Mouse (Mus musculus) gastrocnemius, postnatal 36 days (tissue): ENCODE data around the gene Rnf144b. TPM values are rescaled to one million over a fixed set of nuclear protein-coding genes. Genes with fewer than 3 reads are reported as not detected.

Source experiments
- DNase-seq, 2 experiments: peaks; one replicate each; pipeline ENCODE4 v3.0.0; 2022
- intact Hi-C: fragments of 180-260 bp; cut with DNase I; formaldehyde crosslinking; loops from one replicate; pipeline ENCODE4 v1.15.1; 2025
- long read RNA-seq, 2 experiments: library from polyadenylated mRNA; stranded (forward); transcript quantifications; one replicate each; pipeline ENCODE4 v2.0.0; 2021
- total RNA-seq, 2 experiments: library from RNA; stranded (reverse); gene quantifications; 2 replicates each; pipeline ENCODE4 v1.2.3; 2021

Gene Rnf144b
- 10 to 100 TPM; 19.8 to 20.3 TPM for total RNA-seq
- long read RNA-seq, experiment 1, partial matches to known transcripts: 0 of 5 reads
- long read RNA-seq, experiment 1, other reads (novel, unspliced or antisense): 5 of 5 reads
- long read RNA-seq, experiment 2, partial matches to known transcripts: 0 of 3 reads
- long read RNA-seq, experiment 2, other reads (novel, unspliced or antisense): 2 of 3 reads

DNA sequence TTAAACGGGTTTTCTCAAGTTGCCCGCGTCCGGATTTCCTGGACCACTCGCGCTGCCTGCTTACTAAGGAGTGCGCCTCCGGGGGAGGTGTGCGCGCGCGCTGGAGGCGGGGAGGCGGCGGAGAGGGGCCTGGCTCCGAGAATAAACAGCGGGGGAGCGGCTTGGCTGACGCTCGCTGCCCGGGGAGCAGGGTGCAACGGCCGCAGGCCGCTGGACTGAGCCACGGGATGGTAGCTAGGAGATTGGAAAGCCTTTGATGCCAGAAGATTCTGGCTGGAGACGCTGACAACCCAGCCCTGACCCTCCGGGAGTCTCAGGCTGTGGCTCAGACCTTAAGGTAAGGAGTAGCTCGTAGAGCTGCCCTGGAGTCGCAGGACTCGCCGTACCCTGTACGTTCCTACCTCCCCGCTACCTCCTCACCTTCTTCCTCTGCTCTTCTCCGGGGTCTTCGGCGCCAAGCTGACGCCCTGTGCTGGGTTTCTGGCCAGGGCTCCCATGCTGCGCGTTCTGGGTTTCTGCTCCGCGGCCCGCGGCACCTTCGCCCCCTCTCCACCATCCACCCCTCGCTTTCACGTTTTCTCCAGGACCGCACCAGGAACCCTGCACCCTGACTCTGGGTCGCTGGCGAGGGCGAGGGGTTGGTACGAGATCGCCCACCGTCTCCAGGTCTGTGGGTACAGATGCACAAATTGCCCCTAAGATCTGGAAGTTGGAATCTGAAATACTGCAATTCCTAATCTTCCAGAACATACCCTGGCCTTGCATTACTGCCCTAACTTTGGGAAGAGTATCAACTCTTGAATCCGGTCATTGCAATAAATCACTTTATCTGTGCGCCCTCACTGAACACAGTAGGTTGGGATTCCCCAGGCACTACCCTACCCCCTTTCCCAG lies at the start of gene Rnf144b:
Gene Rnf144b (plus strand): TSS at position 120 of the 894 bp plus-strand sequence.
- intact Hi-C loops: no loop called here
- peak in 1 of 2 experiments; percentile 43 for DNase-seq

DNA sequence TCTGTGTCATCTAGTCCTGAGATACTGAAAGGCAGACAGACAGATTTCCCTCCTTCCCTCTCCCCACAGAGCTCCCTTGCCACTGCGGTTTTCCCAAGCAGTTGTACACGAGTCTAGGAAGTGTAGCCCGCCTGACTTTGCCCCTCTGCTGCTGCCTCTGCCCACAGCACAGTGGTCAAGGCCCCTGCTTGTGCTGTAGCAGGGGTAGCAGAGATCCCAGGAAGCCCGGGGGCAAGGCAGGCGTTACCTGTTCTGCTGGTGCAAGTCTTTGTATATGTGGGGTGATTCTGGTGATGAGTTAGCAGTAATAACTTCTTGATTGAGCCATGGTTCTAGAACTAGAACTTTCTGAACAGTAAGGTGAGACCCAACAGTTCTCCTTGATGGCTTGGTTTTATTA lies 46.3 kb upstream of the Rnf144b start:
- intact Hi-C loops: loop anchor here (10.0 kb wide), 1 partner anchor 209 kb away; no protein-coding TSS in a partner anchor
- DNase-seq: no peak

DNA sequence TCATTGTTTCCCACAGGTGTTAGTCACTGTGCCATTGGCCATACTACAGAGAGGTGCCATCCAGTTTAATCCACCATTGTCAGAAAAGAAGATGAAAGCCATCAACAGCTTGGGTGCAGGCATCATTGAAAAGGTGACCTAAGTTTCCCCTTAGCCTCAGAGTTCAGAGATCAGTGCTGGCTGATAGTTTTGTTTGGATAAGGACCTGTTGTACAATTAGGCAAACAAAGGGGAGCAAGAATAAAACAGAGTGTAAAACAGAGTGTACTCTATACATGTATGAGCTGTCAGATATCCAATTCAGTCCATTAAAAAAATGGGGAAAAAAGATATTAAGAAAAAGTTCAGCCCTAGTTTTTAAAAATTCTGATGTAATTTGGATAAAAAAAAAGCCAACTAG lies 45.1 kb upstream of the Rnf144b start:
- intact Hi-C loops: loop anchor here (10.0 kb wide), 1 partner anchor 207 kb away; no protein-coding TSS in a partner anchor
- no peak for DNase-seq

DNA sequence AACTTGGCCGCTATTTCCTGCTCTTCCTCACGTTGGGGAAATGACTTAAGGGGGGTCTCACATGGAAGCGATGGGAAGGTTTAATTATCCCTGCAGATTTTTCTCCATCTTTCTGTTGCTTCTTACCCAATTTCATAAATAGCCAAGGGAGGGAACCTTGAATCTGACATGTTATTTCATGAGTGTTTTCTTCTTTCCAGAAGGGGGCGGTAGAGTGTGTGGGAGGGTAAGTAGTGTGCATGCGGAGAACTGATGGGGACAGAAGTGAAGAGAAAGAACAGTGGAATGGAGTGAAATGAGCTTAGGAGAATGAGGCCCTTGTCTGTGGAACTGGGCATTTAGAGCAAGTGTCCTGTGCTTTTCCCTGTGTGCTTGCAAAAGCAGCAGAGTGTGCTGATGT lies 43.7 kb upstream of the Rnf144b start:
- DNase-seq: no peak
- intact Hi-C loops: loop anchor here (10.0 kb wide), 1 partner anchor 206 kb away; no protein-coding TSS in a partner anchor

DNA sequence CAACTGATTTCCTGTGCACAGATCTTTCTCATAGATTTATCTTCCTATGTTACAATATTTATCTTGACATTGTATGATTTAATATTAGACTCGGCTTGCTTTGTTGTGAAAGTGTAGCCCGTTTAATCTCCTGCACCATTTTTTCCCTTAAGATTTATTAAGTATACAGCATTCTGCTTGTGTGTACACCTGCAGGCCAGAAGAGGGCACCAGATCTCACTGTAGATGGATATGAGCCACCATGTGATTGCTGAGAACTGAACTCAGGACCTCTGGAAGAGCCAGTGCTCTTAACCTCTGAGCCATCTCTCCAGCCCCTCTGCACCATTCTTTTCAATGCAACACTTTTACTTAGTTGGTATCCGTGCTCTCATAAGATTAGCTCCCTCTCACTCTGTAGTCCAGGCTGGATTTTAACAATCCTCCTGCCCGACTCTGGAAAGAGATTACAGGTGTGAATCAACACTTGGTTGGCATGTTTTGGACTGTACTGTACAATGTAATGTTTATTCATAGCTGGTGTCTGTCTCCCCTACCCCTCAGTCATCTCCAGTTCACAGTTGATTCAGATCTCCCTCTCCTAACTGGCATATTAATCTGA lies 41.5 kb upstream of the Rnf144b start:
- intact Hi-C loops: no loop called here
- no peak for DNase-seq

DNA sequence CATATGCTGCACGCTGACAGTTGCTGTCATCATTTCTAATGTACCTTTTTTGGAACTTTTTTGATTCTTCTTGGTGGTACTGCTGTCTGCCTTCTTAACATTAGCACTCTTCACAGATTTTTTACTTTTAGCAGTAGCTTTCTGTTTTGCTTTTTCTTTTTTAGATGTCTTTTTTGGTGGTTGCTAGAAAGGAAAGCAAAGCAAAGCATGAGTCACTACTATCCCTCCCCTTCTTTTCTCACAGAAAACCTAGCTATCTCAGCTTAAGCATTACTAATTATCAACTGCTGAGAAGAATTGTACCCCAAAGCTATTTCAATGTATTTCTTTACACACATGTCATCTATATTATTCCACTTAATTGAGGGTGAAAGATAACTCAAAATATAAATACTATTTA lies 34.0 kb upstream of the Rnf144b start:
- no peak for DNase-seq
- intact Hi-C loops: no loop called here

DNA sequence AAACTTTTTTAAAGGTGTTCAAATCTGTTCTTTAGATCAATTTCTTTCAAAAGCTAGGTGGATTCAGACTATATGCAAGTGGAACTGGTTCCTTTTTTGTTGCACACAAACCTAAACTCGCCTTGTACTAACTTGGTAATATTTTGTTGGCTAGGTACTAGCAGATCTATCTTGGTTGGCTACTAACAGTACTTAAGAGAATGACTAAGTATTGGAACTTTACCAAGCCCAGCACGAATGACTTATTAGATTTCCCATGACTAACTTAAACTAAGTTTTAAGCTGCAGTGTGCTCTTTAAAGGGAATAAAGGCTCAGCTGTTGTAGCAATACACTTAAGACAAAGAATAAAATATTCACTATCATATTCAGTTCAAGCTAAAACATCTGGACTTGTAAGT lies 33.2 kb upstream of the Rnf144b start:
- intact Hi-C loops: no loop called here
- DNase-seq: no peak

DNA sequence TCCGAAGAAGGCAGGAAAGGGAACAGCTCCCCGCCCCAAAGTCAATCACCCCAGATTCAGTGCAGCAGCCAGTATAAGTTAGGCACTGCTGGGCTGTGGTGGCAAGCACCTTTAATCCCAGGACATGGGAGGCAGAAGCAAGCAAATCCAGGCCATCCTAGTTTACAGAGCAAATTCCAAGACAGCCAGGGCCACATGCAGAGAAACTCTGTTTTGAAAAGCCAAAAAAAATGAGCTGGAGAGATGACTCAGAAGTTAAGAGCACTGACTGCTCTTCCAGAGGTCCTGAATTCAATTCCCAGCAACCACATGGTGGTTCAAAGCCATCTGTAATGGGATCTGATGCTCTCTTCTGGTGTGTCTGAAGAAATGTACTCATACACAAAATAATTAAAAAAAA lies 28.7 kb upstream of the Rnf144b start:
- DNase-seq: no peak
- intact Hi-C loops: no loop called here

DNA sequence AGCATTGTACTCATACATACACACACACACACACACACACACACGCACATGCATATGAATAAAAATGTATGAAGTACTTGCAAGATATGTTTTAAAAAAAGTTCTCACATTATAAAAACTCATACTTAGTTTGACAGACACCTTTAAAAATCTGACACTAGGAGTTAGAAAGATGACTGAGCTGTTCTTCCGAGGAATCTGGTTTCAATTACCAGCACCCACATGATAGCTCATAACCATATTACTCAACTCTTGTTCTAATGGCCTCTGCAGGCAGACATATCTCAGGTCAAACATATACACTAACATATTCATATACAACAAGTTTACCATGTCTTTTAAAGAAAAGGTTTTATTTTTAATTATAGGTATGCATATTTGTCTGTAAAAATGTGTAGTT lies 25.9 kb upstream of the Rnf144b start:
- intact Hi-C loops: no loop called here
- no peak for DNase-seq

DNA sequence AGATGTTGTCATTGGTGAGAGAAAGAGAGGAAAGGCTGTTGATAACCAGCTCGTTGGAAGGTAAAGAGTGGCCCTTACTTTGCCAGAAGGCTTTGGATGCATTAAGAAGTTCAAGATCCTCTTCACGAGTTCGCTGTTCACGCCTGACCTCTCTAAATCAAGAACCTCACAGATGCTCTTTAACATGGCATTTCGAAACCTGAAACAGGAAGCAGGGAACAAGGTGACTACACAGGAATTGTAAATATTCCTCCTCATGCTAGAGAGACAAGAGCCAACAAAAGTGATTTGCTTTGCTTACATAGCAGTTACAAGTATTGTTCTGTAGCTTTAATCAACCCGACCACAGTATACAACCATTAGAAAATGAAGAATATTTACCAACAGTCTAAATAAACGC lies 23.2 kb upstream of the Rnf144b start:
- intact Hi-C loops: no loop called here
- no peak for DNase-seq

DNA sequence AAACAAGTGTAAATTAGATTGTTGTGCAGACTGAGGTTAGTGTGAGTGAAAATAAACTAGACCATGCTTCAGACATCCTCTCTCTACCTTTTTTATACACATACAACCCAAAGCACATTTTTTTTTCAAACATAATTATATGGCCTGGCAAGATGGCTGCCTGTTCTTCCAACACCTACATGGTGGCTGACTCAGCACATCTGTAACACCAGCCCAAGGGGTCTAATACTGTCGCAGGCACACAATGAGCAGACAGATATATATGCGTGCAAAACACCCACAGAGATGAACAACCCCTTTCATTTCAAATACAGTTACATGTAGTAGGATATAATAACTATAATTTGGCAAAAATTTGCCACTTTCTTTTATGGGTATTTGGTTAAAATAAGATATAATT lies 21.9 kb upstream of the Rnf144b start:
- no peak for DNase-seq
- intact Hi-C loops: no loop called here

DNA sequence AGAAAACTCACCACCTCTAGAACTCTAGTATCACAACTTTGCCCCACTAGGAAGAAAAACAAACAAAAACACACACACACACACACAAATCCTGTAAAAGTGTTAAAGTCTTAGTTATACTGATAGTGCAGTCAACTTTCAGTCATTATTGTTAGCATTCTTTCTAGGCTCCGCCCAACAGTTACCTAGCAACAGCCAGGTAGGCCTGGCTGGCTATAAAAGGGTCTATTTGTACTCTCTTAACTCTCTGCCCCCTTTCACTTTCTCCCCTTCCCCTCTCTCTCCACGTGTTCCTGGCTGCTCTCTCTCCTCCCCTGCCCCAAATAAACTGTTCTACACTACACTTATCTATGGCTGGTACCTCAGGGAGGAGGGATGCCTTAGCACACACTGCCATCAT lies 18.3 kb upstream of the Rnf144b start:
- no peak for DNase-seq
- intact Hi-C loops: no loop called here

DNA sequence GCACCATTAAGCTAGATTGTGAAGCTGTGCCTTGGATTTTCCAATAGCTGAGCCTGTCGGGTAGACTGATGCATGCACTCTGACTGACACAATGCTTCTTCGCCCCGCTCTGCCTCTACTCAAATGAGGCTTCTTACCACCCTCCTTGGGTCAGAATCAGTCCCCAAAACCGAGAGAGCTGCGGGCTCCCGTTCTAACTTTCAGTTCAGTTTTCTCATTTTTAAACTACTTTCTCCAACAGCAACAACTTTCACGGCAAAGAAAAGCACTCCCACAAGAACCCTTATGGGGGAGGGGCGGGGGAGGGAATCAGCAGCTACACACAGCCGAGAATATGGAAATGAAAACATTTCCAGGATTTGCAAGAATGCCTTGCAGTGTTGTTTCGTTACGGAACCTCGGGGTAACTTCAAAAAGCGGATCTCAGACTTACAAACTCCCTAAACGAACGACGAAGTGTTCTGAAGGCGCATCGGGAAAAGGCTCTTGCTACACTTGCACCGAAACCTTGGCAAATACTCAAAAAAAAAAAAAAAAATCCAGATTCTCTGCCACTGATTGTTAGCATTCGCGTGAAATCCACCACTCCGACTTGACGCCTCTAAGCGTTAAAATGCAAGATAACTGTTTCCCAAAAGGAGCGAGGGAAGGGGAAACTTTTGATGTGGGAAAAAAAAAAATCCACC lies 17.5 kb upstream of the Rnf144b start:
- intact Hi-C loops: no loop called here
- no peak for DNase-seq

DNA sequence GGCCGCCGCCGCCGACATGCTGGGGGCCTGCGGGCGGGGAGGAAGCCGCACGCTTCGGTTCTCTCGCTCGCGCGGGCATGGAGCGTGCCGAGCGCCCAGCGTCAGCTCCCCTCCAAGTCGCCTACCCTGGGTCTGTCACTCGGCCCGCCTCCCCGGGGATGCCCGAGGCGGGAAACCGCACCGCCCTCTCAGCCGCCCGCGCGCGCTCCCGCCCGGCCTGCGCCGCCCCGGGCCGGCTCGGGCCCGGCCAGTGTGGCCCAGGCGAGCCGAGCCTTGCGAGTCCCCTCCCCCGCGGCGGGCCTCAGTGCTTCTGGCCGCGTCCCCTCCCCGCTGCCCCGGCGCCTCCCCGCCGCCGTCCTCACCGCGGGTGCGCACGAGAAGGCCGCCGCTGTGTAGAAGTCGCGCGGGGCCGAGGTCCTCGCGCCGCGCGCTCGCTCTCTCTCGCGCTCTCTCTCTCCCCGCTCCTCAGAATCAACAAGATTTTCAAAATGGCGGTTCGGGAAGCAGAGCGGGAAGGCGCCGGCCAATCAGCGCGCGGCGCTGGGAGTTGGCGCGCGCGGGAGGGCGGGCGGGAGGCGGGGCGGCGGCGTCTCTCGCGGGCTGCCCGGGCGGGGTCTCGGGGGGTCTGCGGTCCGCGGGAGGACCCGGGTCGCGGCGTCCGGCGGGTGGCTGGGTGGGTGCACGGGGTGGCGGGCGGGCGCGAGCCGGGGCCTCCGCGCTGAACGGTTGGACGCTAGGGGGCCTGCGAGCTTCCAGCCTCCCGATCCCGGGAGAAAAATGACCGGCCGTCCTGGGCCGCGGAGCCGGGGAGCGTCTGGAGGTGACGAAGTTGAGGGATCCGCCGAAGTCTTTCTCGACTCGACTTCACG lies 16.5 kb upstream of the Rnf144b start, which contains the start of gene Dek:
Gene Dek (minus strand): TSS at position 491 of the 869 bp plus-strand sequence.
- intact Hi-C loops: no loop called here
- peak; percentile 72 to 84 for DNase-seq

DNA sequence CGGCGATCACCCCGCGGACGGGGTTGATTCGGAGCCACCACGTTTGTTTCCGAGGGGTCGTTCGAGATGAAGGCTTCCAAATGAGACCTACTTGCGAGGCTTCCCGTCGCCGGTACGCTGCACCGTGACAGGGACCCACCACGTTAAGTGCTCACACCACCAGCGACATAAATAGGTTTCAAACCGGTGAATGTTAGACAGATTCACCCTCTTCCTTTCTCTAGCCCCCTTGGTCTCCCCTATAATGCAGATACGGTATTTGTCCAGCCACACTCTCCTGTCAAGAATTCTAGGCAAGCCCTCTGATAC lies 15.9 kb upstream of the Rnf144b start:
- DNase-seq: no peak
- intact Hi-C loops: no loop called here

DNA sequence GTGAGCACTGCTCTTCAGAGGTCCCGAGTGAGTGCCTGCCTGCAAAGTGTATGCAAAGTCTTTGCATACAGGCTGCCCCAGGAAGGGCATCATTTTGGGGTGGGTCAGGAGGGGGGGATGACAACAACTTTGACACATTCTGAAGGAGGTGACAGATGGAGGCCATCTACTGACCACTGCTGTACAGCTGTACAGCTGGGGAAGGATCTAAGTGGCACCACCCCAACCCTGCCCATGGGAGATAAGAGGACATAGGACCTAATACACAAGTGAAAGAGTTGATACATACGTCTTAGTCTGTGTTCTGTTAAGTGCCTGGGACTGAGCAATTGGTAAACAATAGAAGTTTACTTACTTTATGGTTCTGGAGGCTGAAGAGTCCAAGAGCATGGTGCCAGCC lies 13.2 kb upstream of the Rnf144b start:
- intact Hi-C loops: no loop called here

DNA sequence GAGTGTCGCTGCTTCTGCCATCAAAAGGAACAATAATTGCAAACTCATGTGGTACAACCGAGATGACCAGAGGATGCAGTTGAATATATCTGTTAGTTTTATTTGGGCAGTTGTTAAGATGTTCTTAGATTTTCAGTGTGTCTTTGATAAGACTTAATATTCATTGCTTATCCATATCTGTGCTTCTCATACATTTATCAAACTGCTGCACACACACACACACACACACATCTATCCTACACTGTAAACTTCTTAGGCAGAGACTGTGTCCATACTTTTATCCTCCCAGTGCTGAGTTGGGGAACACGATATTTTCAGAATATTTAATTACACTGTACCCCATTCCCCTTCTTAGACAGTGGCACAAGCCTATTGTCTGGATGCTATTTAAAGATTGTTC lies 11.3 kb upstream of the Rnf144b start:
- no peak for DNase-seq
- intact Hi-C loops: no loop called here

More for the DNA sequence above, 13.2 kb upstream of the Rnf144b start:
- no peak for DNase-seq

DNA sequence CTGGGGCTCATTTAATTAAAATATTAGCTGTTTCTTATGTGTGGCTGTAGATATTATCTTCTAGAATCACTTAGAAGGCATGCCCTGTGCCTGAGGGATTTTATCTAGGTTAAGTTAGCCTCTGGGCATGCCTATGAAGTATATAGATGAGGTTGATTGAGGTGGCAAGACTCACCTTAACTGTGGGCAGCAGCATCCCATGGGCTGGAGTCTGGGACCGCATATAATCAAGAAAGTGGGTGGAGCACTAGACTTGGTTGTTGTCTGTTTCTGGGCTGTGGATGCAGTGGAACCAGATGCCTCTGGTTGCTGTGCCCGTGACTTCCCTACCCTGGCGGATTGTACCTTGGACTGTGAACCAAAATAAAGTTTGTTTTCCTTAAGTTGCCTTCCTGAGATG lies 10.4 kb upstream of the Rnf144b start:
- intact Hi-C loops: no loop called here
- DNase-seq: no peak

DNA sequence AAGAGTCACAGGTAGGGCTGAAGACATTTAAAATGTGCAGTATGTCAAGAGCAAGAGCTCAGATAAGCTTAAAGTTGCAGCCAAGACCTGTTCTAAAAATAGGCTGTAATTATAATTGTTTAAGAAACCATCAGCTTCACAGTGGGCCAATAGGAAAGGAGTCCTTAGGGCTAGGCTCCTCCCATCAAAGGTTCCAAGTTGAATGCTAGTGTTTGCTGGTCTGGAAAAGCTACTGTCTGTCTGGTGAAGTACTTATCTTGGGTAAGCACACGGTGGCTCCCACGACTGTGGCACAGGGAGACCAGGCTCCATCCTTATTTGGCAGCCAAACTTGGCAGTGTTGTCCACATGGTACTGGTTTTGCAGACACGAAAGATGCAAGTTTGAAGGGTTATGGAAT lies 9.5 kb upstream of the Rnf144b start:
- no peak for DNase-seq
- intact Hi-C loops: no loop called here

DNA sequence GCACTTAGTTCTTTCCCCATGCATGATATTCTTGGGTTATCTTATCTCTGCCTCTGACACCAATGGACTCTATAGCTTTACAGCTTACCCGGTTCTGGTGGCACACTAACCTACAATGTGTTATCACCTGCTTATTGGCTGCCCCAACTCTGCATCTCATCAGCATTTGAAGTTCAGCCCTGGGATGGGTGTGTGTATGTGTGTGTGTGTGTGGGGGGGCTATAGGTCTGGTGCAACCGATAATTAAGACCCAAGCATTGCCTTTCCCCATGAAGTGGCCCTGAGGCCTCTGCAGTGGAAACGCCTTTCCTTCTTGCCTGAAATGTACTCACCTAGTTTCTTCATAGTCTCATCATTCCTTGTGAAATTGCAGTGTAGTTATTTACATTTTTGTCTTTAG lies 6.5 kb upstream of the Rnf144b start:
- no peak for DNase-seq
- intact Hi-C loops: no loop called here
